Mouse (Mus musculus) kidney, postnatal 36 days (tissue): Measurements from ENCODE around the gene Neurl3.

ENCODE experiments used
- DNase-seq, 2 experiments: peaks; one replicate each; pipeline ENCODE4 v3.0.0; 2021 to 2022; ENCODE audit warnings: mixed read lengths in 2 of 2

Gene Neurl3

GRCm38 (mm10) chr1:36274455-36274854 lies at the start of gene Neurl3:
Gene Neurl3 (minus strand): TSS chr1:36274679.
- no peak for DNase-seq

- DNase-seq, result peak; percentile 71 to 74
Observed at GRCm38 (mm10) chr1:36323746-36324448, 49.4 kb upstream of the Neurl3 start.

DNA sequence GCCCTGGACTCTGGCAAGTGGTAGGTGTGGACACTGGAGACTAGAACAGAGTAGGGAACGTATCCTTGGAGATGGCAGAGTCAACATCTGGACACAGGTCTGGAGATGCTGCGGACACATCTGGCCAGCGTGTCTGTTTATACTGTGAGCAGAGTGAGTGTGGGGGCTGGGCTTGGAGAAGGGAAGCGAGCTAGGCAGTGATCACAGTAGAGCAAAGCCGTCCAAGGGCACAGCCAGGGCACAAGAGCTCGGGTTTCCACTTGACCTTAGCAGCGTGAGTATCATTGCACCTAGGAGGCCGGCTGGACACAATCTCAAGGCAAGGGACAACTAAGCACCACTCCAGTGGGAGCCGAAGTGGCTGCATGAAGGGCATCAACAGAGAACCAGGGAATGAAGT lies 48.6 kb upstream of the Neurl3 start:
- no peak for DNase-seq

GRCm38 (mm10) chr1:36321829-36322573 lies 47.5 kb upstream of the Neurl3 start:
- peak; percentile 49 to 55 for DNase-seq

DNA sequence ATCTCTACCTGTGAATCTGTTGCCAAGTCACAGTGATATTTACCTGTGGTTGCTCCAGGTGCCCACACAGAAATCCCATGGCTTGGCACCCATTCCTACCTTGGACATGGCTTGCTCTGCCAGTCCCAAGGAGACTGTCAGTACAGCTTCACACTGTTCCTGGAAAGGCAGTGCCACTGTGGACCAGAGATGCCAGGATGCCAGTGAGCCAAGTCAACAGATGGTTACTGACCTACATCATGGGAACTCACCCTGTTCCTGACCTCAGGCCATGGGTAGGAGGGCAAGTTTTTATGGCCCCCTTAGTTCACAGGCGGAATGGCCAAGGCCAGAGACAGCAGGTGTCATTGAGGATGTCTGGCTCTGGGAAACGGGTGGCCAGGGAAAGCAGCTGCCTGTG lies 46.7 kb upstream of the Neurl3 start:
- no peak for DNase-seq

DNA sequence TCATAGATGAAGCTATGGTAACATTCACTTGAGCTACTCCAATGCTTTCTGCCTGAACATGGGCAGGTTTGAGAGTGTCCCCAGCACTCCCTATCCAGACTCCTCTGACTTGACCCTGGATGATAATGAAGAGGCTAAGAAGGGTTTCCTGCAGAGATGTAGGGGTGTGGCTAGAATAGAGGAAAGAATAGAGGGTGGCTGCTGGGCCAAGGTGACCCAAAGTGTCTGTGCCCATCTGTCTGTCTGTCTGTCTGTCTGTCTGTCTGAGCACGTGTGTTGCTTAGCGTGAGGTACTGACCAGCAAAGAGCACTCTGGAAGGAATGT lies 41.3 kb upstream of the Neurl3 start:
- DNase-seq, result no peak

DNA sequence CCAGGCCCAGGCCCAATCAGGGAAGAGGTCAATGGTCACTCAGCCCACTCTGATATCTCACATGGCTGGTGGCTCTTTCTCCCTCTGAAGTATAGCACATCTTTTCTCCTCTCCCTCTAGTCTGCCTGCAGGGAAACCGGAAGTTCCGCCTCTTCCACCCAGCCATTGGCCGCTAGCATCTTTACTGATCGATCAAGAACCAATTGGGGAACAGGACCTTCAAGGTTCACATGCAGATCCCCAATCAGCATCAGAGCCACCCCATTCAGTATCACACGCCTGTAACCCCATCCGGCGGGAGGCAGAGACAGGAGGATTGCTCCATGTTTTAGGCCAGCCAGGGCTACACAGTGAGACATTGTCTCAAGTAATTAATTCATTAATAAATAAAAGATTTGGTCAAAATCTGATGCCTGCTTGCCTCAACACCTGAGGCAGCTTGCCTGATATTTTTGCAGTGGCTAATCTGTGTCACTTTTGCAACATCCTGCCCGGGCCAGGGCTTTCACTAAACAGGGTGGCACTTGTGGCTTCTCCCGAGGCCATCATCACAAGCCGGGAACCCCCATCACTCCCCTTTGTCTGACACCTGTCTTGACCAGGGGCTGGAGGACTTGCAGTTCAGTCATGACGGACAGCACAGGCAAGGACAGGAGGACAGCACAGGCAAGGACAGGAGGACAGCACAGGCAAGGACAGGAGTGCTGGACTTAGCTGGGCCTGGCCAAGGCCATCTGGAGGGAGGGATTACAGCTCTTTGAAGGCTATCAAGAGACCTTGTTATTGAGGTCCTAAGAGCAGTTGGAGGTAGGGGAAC lies 40.7 kb upstream of the Neurl3 start:
- DNase-seq, result no peak

- no peak for DNase-seq
Observed at GRCm38 (mm10) chr1:36309498-36309901, 35.0 kb upstream of the Neurl3 start.

DNA sequence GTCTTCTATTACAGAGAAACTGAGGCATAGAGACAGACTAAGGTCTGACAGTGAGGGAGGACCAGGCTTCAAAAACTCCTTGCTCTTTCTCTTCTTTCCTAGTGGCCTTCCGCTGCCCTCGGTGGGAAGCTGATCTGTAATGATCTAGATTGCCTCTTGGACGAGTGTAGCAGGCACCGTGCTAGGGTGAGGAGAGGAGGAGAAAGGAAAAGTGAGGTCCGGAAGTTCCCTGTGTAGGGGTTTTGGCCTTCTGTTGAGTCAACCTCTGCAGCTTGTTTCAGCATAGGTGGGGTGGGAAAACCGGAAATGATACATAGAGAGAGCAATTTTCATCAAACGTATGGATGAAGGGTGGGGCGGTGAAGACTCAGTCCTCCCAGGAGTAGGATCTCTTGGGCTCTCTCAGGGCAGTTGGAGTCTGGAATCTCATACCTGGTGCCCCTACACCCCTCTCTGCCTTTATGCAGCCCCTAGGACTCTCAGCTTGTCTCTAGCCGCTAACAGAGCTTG lies 34.5 kb upstream of the Neurl3 start:
- DNase-seq, result no peak

DNA sequence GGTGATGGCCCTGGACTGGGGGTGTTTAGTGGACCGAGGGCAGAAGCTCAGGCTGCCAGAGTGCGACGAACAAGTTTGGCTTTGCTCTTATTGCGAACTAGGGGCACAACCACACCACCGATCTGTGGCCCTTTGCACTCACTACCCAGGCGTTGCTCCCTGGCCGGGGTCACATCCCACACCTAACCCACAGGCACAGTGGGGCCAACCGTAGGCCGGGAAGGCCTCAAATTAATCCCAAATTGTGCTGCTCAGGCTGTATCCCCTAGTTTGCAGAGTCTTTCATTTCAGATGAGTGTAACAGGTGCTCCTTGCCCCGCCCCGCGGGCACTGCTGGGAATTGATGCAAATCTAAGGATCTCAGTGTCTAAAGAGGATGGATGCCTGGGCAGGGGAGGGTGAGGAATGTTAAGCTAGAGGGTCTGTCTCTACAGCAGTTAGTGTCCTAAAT lies 34.0 kb upstream of the Neurl3 start:
- DNase-seq, result peak; percentile 20 to 39

DNA sequence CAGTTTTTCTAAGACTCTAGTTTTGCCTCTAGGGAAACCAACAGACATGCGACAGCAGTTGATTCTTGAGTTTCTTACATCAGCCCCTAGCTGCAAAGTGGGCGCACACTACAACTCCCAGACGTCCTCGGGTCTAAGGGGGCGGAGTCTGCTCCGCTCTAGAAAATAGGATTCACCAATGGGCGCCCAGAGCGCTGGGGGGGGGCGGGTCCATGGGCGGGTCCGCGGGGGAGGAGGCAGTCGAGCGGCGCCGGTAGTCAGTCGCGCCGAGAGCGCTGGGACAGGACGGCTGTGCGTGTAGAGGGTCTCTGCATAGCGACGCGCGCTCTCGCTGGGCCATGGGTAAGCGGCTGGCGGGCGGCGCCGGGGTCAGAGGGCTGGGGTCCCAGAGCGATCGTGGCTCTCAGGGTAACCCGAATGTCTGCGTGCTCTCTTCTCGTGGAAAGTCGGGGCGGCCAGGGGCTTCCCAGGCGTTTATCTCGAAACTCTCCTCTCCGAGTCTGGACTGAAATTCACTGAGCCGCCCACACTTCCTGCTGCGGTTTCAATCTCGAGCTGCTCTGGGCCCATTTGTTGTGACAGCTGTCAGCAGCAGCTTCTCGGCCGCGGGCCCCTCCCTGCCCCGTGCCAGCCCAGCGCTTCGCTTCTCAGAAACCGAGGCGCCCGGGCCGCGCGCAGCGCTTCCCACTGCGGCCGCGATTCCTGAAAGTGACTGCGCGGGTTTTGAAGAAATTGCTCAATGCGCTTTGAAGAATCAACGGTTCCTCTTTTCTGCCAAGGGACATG lies 33.2 kb upstream of the Neurl3 start, which contains the start of gene Arid5a:
TSS of gene Arid5a (plus strand) at position 239 of the 786 bp plus-strand sequence.
- peak; percentile 93 for DNase-seq

GRCm38 (mm10) chr1:36307121-36307494 lies 32.6 kb upstream of the Neurl3 start:
- no peak for DNase-seq

DNA sequence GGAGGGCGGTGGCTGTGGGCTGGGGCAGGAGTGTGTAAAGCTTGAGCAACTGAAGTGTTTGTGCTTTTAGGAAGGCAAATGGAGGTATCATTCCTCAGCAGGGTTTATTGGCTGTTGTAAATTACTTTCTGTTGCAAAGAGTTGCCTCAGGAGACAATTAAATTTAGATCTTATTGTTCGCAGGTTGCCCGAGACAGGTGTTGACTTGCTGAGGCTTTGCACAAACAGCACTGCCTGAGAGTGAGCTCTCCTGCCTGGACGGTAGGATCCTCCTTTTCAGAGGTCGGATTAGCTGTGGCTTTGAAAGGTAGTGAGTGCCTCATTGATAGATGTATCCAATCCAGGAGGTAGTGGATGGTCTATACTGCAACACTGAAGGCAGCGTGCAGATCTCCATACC lies 31.6 kb upstream of the Neurl3 start:
- DNase-seq, result no peak

GRCm38 (mm10) chr1:36304764-36305163 lies 30.3 kb upstream of the Neurl3 start:
- DNase-seq, result no peak

- peak; percentile 67 for DNase-seq
Observed at GRCm38 (mm10) chr1:36303381-36304320, 29.2 kb upstream of the Neurl3 start.

- no peak for DNase-seq
Observed at GRCm38 (mm10) chr1:36302957-36303356, 28.5 kb upstream of the Neurl3 start.

DNA sequence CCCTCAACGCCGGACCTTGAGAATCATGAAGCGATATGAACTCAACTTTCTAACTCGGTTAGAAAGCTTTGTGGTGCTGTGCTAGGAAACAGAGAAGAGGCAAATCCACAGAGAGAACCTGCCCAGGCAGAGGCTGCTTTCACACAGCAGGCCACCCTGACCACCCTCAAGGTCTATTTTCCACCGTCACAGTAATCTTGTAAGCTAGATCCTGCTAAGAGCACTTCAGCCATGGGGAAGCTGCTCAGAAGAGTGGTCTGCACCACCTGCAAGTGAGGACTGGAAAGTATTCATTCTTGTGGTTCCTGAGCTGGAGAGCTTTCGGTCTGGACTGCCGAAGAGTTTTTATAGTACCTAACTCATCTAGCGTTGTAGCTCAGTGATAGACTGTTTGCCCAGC lies 27.8 kb upstream of the Neurl3 start:
- DNase-seq, result no peak

GRCm38 (mm10) chr1:36300486-36300885 lies 26.0 kb upstream of the Neurl3 start:
- no peak for DNase-seq

DNA sequence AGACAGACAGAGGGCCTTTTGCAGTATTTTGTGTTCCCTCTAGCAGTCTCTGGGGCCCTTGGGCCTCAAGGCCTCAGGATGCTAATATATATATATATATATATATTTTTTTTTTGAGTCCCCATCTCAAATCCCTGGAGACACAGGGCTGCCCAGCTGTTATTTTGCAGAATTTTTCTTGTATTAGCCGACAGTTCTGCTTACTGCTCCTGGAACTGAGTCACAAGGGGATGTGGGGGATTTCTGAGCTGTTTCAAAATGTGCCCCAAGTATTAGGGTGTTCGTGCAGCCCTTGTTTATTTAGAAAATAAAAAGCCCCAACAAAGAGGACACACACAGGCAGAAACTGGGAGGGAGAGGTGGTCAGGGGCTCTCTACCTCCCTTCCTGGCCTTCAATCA lies 25.2 kb upstream of the Neurl3 start:
- DNase-seq, result no peak

- no peak for DNase-seq
Observed at GRCm38 (mm10) chr1:36299126-36299525, 24.6 kb upstream of the Neurl3 start.

GRCm38 (mm10) chr1:36298107-36298506 lies 23.6 kb upstream of the Neurl3 start:
- DNase-seq, result no peak
